Mouse (Mus musculus) adrenal gland, adult 8-10 months (tissue): ENCODE measurements around the gene Spata2. TPM values are rescaled to one million over a fixed set of nuclear protein-coding genes. Genes with fewer than 3 reads are reported as not detected.

Experiments used
- DNase-seq: peaks from one replicate; pipeline ENCODE4 v3.0.0; 2022
- total RNA-seq, 4 experiments: library from RNA; stranded (reverse); gene quantifications; 2 replicates each; pipeline ENCODE4 v1.2.4; 2022

Spata2 gene
- total RNA-seq, 4 experiments from 2014 or later: 34.8 to 49.8 (median 38.9) TPM

- DNase-seq: no peak
These were observed 15.9 kb upstream of the Spata2 start for GRCm38 (mm10) chr2:167508569-167508968.

- DNase-seq: no peak
These were observed 15.2 kb upstream of the Spata2 start for GRCm38 (mm10) chr2:167507719-167508385.

- no peak for DNase-seq
These were observed 14.0 kb upstream of the Spata2 start for GRCm38 (mm10) chr2:167506546-167507260.

GRCm38 (mm10) chr2:167505127-167505526 lies 12.4 kb upstream of the Spata2 start:
- no peak for DNase-seq

- DNase-seq: peak; percentile 64
These were observed 11.2 kb upstream of the Spata2 start for GRCm38 (mm10) chr2:167503896-167504349.

GRCm38 (mm10) chr2:167503253-167503895 lies 10.7 kb upstream of the Spata2 start:
- peak; percentile 76 for DNase-seq

- no peak for DNase-seq
These were observed 10.0 kb upstream of the Spata2 start for GRCm38 (mm10) chr2:167502554-167503252.

- DNase-seq: no peak
These were observed 4.6 kb upstream of the Spata2 start for GRCm38 (mm10) chr2:167497272-167497671.

- no peak for DNase-seq
These were observed 3.8 kb upstream of the Spata2 start for GRCm38 (mm10) chr2:167496437-167496836.

GRCm38 (mm10) chr2:167491757-167492708 lies 654 bp downstream of the Spata2 start, which contains the start of gene Rnf114:
Gene Rnf114, plus strand, starts transcription at chr2:167492645.
- DNase-seq: no peak

- DNase-seq: no peak
These were observed 1.7 kb downstream of the Spata2 start for GRCm38 (mm10) chr2:167490813-167491525.

- no peak for DNase-seq
These were observed 4.7 kb downstream of the Spata2 start for GRCm38 (mm10) chr2:167487994-167488393.

GRCm38 (mm10) chr2:167487551-167487950 lies 5.1 kb downstream of the Spata2 start:
- no peak for DNase-seq

GRCm38 (mm10) chr2:167486573-167486972 lies 6.1 kb downstream of the Spata2 start:
- DNase-seq: no peak

- peak; percentile 88 for DNase-seq
These were observed 6.9 kb downstream of the Spata2 start for GRCm38 (mm10) chr2:167485501-167486377.

- no peak for DNase-seq
These were observed 7.8 kb downstream of the Spata2 start for GRCm38 (mm10) chr2:167484932-167485331.

GRCm38 (mm10) chr2:167483827-167484410 lies 8.8 kb downstream of the Spata2 start:
- DNase-seq: no peak

- no peak for DNase-seq
These were observed 9.4 kb downstream of the Spata2 start for GRCm38 (mm10) chr2:167483081-167483826.

- DNase-seq: no peak
These were observed 10.0 kb downstream of the Spata2 start for GRCm38 (mm10) chr2:167482681-167483080.
